Mouse (Mus musculus) kidney, postnatal 4 days (tissue): ENCODE measurements around the gene Ralgapa1.

Experiments used
- DNase-seq, 2 experiments: peaks; one replicate each; pipeline ENCODE4 v3.0.0; 2021; ENCODE audit warnings: mixed read lengths in 2 of 2

Ralgapa1 gene

DNA sequence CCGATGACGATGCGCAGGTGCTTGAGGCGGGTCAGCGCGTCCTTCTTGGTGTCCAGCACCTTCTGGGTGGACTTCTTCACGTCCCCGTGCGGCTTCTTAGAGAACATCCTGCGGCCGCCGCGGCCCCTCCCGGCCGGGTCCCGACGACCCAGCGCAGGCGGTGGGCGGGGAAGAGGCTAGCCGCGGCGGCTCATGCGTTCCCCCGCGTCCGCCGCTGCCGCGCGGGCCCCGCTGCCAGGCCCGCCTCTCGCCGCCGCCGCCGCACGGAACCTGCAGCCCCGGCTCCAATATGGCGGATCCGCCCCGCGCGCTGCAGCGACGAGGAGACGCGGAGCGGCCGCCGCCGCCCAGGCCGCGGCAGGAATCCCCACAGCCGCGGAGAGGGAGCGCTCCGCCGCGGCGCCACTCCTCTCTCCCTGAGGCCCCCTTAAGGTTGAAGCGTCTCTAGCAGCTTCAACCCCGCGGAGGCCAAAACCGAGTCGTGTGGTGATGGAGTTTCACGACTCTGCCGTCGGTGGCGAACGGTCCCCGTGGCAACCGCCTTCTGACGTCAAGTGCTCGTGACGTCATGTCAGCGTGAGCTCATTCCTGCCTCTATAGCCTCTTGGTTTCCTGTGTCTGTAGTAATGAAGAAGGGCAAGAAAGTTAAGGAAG is at the start of gene Ralgapa1:
TSS of gene Ralgapa1 (minus strand) at position 507 of the 654 bp plus-strand sequence.
- DNase-seq, result peak; percentile 94 to 95

DNA sequence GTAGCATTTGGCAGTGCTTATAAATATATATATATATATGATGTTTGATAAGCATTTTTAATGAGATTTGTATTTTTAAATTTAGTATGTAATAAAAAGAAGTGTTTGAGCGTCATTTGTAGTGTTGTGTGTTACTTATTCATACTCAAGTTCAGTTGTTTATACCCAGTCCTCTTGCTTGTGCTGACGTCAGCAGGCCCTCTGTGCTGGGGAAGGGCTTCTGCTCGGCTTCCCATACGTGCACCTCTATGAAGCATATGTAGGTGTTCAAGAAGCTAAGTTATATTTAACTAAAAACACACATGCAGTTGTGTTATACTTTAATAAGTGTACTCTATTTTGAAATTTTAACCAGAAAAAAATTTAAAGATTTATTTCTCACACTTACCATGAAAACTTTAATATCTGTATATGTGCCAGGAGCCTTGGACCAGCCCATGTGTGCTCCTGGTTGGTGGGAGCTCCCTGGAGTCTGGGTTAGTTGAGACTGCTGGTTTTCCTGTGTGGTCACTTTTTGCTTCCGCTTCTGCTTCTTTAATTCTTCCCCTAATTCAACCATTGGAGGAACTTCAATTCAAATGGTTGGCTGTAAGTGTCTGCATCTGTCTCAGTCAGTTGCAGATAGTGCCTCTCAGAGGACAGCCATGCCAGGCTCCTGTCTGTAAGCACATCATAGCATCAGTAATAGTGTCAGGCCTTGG is 48.8 kb upstream of the Ralgapa1 start:
- no peak for DNase-seq

- no peak for DNase-seq
Measured at GRCm38 (mm10) chr12:55867738-55868137, 46.8 kb upstream of the Ralgapa1 start.

GRCm38 (mm10) chr12:55860631-55861030 is 39.7 kb upstream of the Ralgapa1 start:
- no peak for DNase-seq

DNA sequence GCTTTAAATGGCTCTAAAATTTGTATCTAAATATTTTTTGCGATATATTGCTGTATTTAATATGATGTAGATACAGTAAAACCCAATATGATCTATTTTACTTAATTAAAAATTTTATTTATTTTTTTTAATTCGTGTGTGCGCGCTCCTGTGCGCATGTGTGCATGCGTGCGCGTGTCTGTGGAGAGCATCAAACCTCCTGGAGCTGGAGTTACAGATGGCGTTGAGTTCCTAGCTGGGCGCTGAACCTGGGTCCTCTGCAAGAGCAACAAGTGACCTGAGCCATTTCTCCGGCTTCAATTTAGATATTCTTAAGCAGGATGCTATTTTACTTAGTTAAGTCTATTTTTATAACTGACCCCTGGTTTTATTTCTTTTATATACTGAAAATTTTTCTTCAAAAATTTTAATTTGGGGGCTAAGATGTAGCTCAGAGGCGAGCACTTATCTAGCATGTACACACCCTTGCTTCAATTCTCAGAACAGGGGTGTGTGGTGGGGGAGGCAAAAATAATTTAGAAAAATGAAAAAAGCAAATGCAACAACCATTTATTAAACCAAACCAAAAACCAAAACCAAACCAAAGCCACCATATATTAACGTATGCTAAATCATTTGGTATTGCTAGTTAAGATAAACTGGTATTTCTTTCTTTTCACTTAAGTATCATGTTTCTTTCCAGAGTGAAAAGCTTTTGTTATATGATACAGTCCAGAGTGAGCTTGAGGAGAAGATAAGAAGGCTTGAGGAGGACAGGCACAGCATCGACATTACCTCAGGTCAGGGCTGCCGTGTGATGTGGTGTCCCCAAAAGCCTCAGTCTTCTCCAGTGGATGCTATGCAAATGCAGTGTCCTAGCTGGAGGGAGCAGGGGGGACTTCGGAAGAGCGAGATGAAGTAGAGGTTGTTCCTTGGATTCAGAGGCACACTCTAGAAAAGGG is 38.7 kb upstream of the Ralgapa1 start:
- DNase-seq, result no peak

- DNase-seq, result no peak
Measured at GRCm38 (mm10) chr12:55850650-55851049, 29.7 kb upstream of the Ralgapa1 start.

DNA sequence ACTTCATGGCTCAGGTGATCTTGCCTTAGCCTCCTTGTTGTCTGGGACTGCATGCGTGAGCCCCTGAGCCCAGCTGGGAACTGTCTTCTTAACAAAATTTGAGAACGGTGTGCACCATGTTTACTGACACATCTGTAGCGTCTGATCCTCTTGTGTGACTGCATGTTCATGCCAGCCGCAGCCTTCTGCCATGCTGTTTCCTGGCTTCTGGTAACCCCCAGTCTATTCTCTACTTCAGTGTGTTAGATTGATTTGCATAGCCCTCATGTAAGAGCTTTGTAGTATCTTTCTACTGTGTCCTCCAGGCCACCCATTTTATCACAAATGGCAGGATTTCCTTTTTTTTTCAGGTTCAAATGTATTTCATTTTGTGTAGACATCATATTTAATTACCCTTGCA is 26.9 kb upstream of the Ralgapa1 start:
- no peak for DNase-seq

GRCm38 (mm10) chr12:55846741-55847140 is 25.8 kb upstream of the Ralgapa1 start:
- DNase-seq, result peak; percentile 56 to 57

GRCm38 (mm10) chr12:55837495-55837894 is 16.5 kb upstream of the Ralgapa1 start:
- no peak for DNase-seq

GRCm38 (mm10) chr12:55836199-55836951 is 15.4 kb upstream of the Ralgapa1 start, which contains the start of gene Brms1l:
Brms1l (plus strand) TSS chr12:55836324.
- DNase-seq, result peak; percentile 96 to 98

DNA sequence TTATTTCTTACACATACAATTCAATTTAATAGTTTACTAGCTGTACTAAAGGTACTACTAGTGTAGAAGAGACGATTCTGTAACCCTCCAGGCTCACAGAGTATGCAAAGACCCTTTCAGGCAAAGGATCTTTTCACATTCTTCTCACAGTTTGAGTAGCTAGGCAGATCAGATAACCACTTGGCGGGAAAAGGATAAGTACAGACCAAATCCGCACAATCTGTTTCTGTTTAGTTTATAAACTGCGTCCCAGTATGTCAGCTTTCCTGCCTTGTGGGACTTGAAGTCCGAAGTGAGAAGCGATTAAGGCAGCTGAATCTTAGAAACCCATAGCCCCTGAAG is 14.9 kb upstream of the Ralgapa1 start:
- DNase-seq, result no peak

- no peak for DNase-seq
Measured at GRCm38 (mm10) chr12:55834891-55835290, 13.9 kb upstream of the Ralgapa1 start.

DNA sequence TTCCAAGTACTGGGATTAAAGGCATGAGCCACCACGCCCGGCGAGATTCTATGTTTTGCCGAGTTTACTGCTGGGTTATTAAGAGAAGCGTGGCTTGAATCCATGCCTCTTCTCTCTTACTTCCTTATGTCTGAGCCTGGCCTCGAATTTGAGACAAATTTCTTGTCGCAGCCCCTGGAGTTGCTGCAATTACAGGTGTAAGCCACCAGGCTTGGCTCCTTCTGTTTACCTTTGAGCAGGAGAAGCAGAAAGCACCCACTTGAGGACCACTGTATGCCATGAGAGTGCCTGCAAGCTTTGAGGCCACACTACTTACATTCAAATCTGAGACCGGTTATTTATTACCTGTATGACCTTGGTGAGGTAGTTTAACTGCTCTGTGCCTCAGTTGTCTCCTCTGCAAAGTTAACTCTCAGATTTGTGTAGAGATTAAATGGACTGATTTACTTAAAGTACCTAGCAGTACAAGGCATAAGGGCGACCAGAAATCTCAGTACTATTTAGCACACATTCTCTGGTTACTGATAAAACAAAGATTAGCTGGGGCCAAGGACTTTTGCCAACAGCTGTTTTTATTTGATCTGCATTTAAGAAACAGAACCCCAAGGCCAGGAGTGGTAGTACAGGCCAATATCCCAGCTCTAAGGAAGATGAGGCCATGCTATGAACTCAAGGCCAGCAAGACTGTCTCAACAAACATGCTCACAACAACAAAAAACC is 13.1 kb upstream of the Ralgapa1 start:
- no peak for DNase-seq

GRCm38 (mm10) chr12:55832961-55833360 is 12.0 kb upstream of the Ralgapa1 start:
- DNase-seq, result no peak

GRCm38 (mm10) chr12:55831101-55831500 is 10.1 kb upstream of the Ralgapa1 start:
- peak; percentile 83 to 85 for DNase-seq

- no peak for DNase-seq
Measured at GRCm38 (mm10) chr12:55825537-55825936, 4.6 kb upstream of the Ralgapa1 start.

DNA sequence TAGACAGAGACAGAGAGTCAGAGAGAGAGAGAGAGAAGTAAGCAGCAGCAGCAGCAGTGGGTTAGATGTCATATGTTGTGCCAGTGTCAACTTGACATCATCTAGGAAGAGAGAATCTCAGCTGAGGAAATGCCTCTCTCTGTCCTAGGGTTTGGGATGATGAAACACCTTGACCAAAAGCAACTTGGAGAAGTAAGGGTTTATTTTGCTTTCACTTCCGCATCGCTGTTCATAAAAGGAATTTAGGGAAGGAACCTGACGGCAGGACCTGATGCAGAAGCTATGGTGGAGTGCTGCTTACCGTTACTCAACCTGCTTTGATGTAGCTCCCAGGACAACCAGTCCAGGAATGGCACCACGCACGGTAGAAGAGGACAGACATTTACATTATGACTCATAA is 3.1 kb upstream of the Ralgapa1 start:
- DNase-seq, result no peak

DNA sequence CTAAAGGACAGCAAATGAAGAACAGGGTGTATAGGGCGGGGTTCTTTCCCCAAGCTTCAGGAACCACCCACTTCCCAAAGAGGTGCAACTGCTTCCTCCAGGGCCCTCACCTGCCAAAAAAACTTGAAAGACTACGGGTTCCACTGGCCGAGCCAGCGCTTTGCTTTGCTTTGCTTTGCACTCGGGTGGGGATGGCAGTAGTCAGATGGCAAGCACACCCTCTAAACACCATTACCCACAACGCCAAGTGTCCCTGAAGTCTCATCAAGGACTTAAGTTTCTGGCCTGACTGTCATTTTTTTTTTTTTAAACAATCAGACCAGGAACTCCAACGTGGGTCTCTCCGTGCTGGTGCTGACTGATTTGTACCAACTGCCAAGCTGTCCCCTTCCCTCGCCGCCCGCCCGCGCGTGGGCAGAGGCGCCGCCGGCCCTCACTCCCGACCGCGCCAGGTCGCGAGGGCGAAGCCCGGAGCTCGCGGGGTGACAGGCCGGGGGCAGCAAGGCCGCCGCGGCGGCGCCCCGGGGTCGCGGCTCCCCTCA is 777 bp downstream of the Ralgapa1 start:
- no peak for DNase-seq

DNA sequence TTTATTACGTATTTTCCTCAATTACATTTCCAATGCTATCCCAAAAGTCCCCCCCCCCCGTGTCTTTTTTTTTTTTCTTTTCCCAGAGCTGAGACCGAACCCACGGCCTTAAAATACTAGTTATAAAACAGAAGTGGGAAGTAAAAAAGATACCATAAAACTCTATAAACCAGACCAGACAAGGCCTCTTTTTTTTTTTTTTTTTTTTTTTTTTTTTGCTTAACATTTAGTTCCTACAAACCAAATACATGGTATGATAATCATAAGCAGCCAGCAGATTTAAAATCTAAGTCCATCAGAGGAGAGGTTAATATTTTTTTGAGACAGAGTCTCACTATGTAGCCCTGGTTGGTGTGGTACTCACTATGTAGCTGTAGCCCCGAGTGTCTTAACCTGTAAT is 4.5 kb downstream of the Ralgapa1 start:
- no peak for DNase-seq

- DNase-seq, result no peak
Measured at GRCm38 (mm10) chr12:55805035-55805434, 15.9 kb downstream of the Ralgapa1 start.

DNA sequence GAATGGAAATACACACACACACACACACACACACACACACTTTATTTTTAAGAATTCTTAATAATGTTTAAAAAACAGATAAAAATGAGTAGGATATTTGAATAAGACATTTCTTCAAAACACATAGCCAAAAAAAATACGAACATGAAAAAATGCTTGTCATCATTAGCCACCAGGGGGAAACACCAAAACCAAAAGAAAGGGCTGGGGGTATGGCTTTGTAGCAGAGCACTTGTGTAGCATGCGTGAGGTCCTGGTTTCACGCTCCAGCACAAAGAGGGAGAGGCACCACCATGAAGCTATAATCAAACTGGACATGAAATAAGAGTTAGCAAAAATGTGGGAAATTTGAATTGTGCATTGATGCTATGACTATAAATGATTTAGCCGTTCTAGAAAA is 19.8 kb downstream of the Ralgapa1 start:
- no peak for DNase-seq

- no peak for DNase-seq
Measured at GRCm38 (mm10) chr12:55800144-55800543, 20.8 kb downstream of the Ralgapa1 start.
